ENCODE assay signal across 23 mouse cellular contexts in the genomic region with DNA sequence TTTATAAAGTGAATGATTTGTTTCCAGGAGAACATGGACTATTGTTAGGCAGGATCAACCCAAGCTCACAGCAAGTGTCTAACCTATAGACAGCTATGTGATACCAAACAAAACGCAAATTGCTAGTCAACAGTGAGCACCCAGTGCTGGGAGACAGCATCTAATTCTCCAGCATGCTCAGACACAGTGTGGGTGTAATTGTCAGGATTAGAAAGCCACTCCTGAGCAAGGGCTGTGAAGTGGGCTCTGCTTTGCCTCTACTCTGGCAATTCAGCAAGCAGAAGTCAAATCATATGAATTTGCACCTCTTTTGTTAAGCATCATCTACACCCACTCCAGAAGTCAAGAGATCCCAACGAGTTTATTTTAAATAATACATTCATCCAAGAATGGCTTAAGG. TPM values are rescaled to one million over a fixed set of nuclear protein-coding genes. Genes with fewer than 3 reads are reported as not detected.
"Had no signal": no experiment of that assay in that cellular context is flagged by ENCODE, and none has a peak within 500 bp of the region (broad histone marks: within the 10 kb centered on the region; RNA-seq: fewer than 3 reads in every experiment).

No protein-coding gene starts in this region.

- H3K4me1 ChIP-seq: lung, embryonic 15.5 days; megakaryocyte, embryonic 14.5 days; neural tube, embryonic 12.5 days had no signal

- H3K27ac ChIP-seq: lung, embryonic 15.5 days; macrophage; midbrain, embryonic 13.5 days; midbrain, embryonic 15.5 days; neural tube, embryonic 12.5 days had no signal

- DNase-seq: lung, adult 2 months; lung, postnatal 14 days; lung, postnatal 36 days; retina, postnatal 1 day; right cerebral cortex, adult 18-20 months; right cerebral cortex, postnatal 25 days; right cerebral cortex, postnatal 4 days; spleen, adult 18-20 months; thymus, adult 18-20 months; thymus, postnatal 14 days; thymus, postnatal 36 days had no signal

- H3K27me3 ChIP-seq: lung, embryonic 15.5 days; megakaryocyte, embryonic 14.5 days; neural tube, embryonic 12.5 days had no signal

- ATAC-seq: lung, postnatal 0 days; midbrain, embryonic 13.5 days; midbrain, embryonic 15.5 days had no signal

- H3K4me3 ChIP-seq: lung, embryonic 15.5 days; megakaryocyte, embryonic 14.5 days; midbrain, embryonic 13.5 days; midbrain, embryonic 15.5 days; neural tube, embryonic 12.5 days had no signal

RNA-seq across cellular contexts. Expression of a gene that starts 7.4 kb away (rescaled TPM):
- total RNA-seq: megakaryocyte progenitor cell, adult 5-6 weeks; monocyte, adult 5-6 weeks; neutrophil, adult 5-6 weeks had no signal
- polyA plus RNA-seq: lung, adult 2 months; lung, embryonic 15.5 days; lung, postnatal 0 days; small intestine, adult 2 months; thymus, postnatal 0 days had no signal
